Mouse (Mus musculus) bone marrow macrophage, adult 2 months (primary cell): ENCODE measurements around the gene Col6a1.

Experiments
- CTCF ChIP-seq: IDR thresholded peaks from 2 replicates; pipeline ENCODE4 v1.5.1; 2012; ENCODE audit warnings: low read depth, mild to moderate bottlenecking, low read length, moderate library complexity
- POLR2A ChIP-seq: IDR thresholded peaks from 2 replicates; pipeline ENCODE4 v1.6.1; 2012; ENCODE audit warnings: mild to moderate bottlenecking, low read depth, low read length, borderline replicate concordance

GRCm38 (mm10) chr10:76699816-76700215 lies 26.2 kb downstream of the Col6a1 start:
- TF ChIP-seq CTCF (no peak), POLR2A (no peak)
